Mouse (Mus musculus): Measurements from ENCODE around the gene Mcrs1. TPM values are rescaled to one million over a fixed set of nuclear protein-coding genes. Genes with fewer than 3 reads are reported as not detected.

Gene Mcrs1
- total and polyA plus RNA-seq, 3 experiments, result 29.8 to 83.4 (median 45.7) TPM

DNA sequence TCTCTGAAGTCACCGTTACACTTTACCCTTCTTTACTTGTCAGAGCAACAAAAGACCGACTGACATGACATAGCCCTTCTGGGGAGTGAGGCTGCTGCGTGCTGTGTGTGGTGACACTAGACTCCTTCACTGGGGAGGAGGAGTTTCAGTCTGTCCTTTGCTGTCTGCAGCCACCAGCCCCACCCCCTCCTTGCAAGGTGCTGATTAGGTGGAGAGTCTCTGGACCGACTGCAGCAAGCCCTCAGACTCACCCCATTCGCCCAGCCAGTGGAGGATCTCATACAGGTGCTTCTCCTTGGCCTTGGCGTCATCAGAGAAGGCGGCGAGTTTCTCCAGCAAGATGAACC lies 33.4 kb upstream of the Mcrs1 start:
- TF ChIP-seq POLR2AphosphoS5 (IDR thresholded peaks at IDR 0.05; ENCODE audit: insufficient replicate concordance, low read depth, low read length), result no peak
- no peak for TF ChIP-seq GATA2 (IDR thresholded peaks at IDR 0.05; ENCODE audit: borderline replicate concordance, low read depth, low read length)
- Histone ChIP-seq H3K36me3 (replicated peaks) (no peaks in the 10 kb centered on the region), H3K4me3 (ENCODE audit: low read depth, low read length) (no peak overlapping the region), H3K9me3 (replicated peaks) (no peaks in the 10 kb centered on the region), H3K27me3 (ENCODE audit: insufficient read depth, low read length) (peaks cover 21% of the 10 kb centered on the region), H3K4me1 (ENCODE audit: insufficient read depth, low read depth, low read length) (peaks cover 14% of the 10 kb centered on the region)
- no peak for ATAC-seq (ENCODE audit: extremely low read depth, insufficient number of reproducible peaks, low FRiP score, poor library complexity, severe bottlenecking)
- DNase-seq (ENCODE audit: low spot score), result no peak

GRCm38 (mm10) chr15:99284527-99285188 lies 32.9 kb upstream of the Mcrs1 start:
- H3K36me3 ChIP-seq (replicated peaks), result no peaks in the 10 kb centered on the region
- no peak for ATAC-seq (ENCODE audit: extremely low read depth, insufficient number of reproducible peaks, low FRiP score, poor library complexity, severe bottlenecking)
- TF ChIP-seq GATA2 (IDR thresholded peaks at IDR 0.05; ENCODE audit: borderline replicate concordance, low read depth, low read length) (no peak), TAL1 (conservative IDR thresholded peaks at IDR 0.05; ENCODE audit: low read depth, low read length) (no peak), CTCF (IDR thresholded peaks at IDR 0.05; ENCODE audit: low read depth, low read length) (no peak), POLR2AphosphoS5 (IDR thresholded peaks at IDR 0.05; ENCODE audit: insufficient replicate concordance, low read depth, low read length) (no peak), GATA1 (IDR thresholded peaks at IDR 0.05; ENCODE audit: borderline replicate concordance, low read length) (no peak)
- peaks cover 14% of the 10 kb centered on the region for H3K4me1 ChIP-seq (ENCODE audit: insufficient read depth, low read depth, low read length)
- H3K27me3 ChIP-seq (ENCODE audit: insufficient read depth, low read length), result peaks cover 22% of the 10 kb centered on the region
- H3K4me3 ChIP-seq (ENCODE audit: low read depth, low read length), result no peak overlapping the region
- no peaks in the 10 kb centered on the region for H3K9me3 ChIP-seq (replicated peaks)
- DNase-seq (ENCODE audit: low spot score), result no peak

- Histone ChIP-seq H3K9me3 (replicated peaks) (no peaks in the 10 kb centered on the region), H3K4me3 (ENCODE audit: low read depth, low read length) (no peak overlapping the region), H3K4me1 (ENCODE audit: insufficient read depth, low read depth, low read length) (peaks cover 14% of the 10 kb centered on the region), H3K27me3 (ENCODE audit: insufficient read depth, low read length) (peaks cover 28% of the 10 kb centered on the region), H3K36me3 (replicated peaks) (no peaks in the 10 kb centered on the region)
- TF ChIP-seq GATA1 (IDR thresholded peaks at IDR 0.05; ENCODE audit: borderline replicate concordance, low read length) (no peak), CTCF (IDR thresholded peaks at IDR 0.05; ENCODE audit: low read depth, low read length) (0 out of 2 replicates have a peak, but pooled peaks have one; percentile 23), TAL1 (conservative IDR thresholded peaks at IDR 0.05; ENCODE audit: low read depth, low read length) (no peak)
- no peak for ATAC-seq (ENCODE audit: extremely low read depth, insufficient number of reproducible peaks, low FRiP score, poor library complexity, severe bottlenecking)
- DNase-seq (ENCODE audit: low spot score), result no peak
Observed at GRCm38 (mm10) chr15:99283456-99283855, 31.7 kb upstream of the Mcrs1 start.

- H3K36me3 ChIP-seq (replicated peaks), result no peaks in the 10 kb centered on the region
- no peaks in the 10 kb centered on the region for H3K4me1 ChIP-seq (ENCODE audit: insufficient read depth, low read depth, low read length)
- TF ChIP-seq TAL1 (conservative IDR thresholded peaks at IDR 0.05; ENCODE audit: low read depth, low read length) (no peak), GATA1 (IDR thresholded peaks at IDR 0.05; ENCODE audit: borderline replicate concordance, low read length) (no peak), POLR2AphosphoS5 (IDR thresholded peaks at IDR 0.05; ENCODE audit: insufficient replicate concordance, low read depth, low read length) (no peak), CTCF (IDR thresholded peaks at IDR 0.05; ENCODE audit: low read depth, low read length) (no peak), GATA2 (IDR thresholded peaks at IDR 0.05; ENCODE audit: borderline replicate concordance, low read depth, low read length) (no peak)
- DNase-seq (ENCODE audit: low spot score) (no peak), ATAC-seq (ENCODE audit: extremely low read depth, insufficient number of reproducible peaks, low FRiP score, poor library complexity, severe bottlenecking) (no peak)
- H3K9me3 ChIP-seq (replicated peaks), result no peaks in the 10 kb centered on the region
- peaks cover 18% of the 10 kb centered on the region for H3K27me3 ChIP-seq (ENCODE audit: insufficient read depth, low read length)
- no peak overlapping the region for H3K4me3 ChIP-seq (ENCODE audit: low read depth, low read length)
Observed at GRCm38 (mm10) chr15:99278271-99278670, 26.5 kb upstream of the Mcrs1 start.

DNA sequence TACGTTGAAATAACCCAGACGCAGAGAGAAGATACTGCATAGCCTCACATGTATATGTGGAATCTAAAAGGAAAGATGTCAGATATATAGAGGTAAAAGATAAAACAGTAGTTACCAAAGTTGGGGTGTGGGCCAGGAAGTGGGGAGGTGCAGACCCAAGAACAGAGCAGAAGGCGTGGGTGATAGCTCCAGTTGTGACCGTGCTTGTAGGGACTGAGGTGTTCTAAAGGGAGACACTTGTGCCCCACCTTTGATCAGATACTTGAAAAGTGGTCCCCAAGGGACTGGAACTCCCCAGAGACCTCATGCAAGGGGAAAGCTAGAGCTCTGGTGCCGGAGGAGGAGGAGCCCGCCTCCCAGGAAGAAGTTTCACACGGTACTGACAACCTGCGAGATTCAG lies 24.3 kb upstream of the Mcrs1 start:
- ATAC-seq (ENCODE audit: extremely low read depth, insufficient number of reproducible peaks, low FRiP score, poor library complexity, severe bottlenecking) (no peak), DNase-seq (ENCODE audit: low spot score) (no peak)
- Histone ChIP-seq H3K4me3 (ENCODE audit: low read depth, low read length) (no peak overlapping the region), H3K27me3 (ENCODE audit: insufficient read depth, low read length) (peaks cover 18% of the 10 kb centered on the region), H3K36me3 (replicated peaks) (no peaks in the 10 kb centered on the region), H3K9me3 (replicated peaks) (no peaks in the 10 kb centered on the region), H3K4me1 (ENCODE audit: insufficient read depth, low read depth, low read length) (no peaks in the 10 kb centered on the region)
- TF ChIP-seq TAL1 (conservative IDR thresholded peaks at IDR 0.05; ENCODE audit: low read depth, low read length) (no peak), CTCF (IDR thresholded peaks at IDR 0.05; ENCODE audit: low read depth, low read length) (no peak), POLR2AphosphoS5 (IDR thresholded peaks at IDR 0.05; ENCODE audit: insufficient replicate concordance, low read depth, low read length) (no peak), GATA2 (IDR thresholded peaks at IDR 0.05; ENCODE audit: borderline replicate concordance, low read depth, low read length) (no peak), GATA1 (IDR thresholded peaks at IDR 0.05; ENCODE audit: borderline replicate concordance, low read length) (no peak)

DNA sequence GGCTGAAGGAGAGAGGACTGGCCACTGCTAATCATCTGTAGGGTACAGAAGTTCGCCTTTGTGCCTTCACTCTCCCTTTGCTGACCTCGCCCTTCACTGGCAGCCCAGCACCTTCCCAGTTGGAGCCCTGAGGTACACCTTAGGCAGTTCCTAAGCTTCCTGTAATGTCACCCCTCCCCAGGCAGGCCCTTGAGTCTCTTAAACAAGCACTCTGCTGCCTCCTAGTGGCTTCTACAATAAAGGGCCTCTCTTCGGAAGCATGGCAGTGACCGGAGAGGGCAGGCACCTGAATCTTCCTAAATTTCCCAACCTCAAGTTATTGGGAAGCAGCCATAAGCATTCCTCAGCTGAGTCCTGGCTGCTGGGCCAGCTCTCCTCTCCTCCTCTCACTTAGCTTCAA lies 13.9 kb upstream of the Mcrs1 start:
- TF ChIP-seq POLR2AphosphoS5 (IDR thresholded peaks at IDR 0.05; ENCODE audit: insufficient replicate concordance, low read depth, low read length) (no peak), CTCF (IDR thresholded peaks at IDR 0.05; ENCODE audit: low read depth, low read length) (peak; percentile 48)
- no peaks in the 10 kb centered on the region for H3K9me3 ChIP-seq (replicated peaks)
- H3K27me3 ChIP-seq (ENCODE audit: insufficient read depth, low read length), result peaks cover 7% of the 10 kb centered on the region; the same call in 1 of the 2 replicates
- peaks cover 8% of the 10 kb centered on the region for H3K4me1 ChIP-seq (ENCODE audit: insufficient read depth, low read depth, low read length)
- DNase-seq (ENCODE audit: low spot score) (peak; percentile 47), ATAC-seq (ENCODE audit: extremely low read depth, insufficient number of reproducible peaks, low FRiP score, poor library complexity, severe bottlenecking) (0 out of 2 replicates have a peak, but pooled peaks have one; percentile 22)
- H3K36me3 ChIP-seq (replicated peaks), result no peaks in the 10 kb centered on the region
- H3K4me3 ChIP-seq (ENCODE audit: low read depth, low read length), result no peak overlapping the region

DNA sequence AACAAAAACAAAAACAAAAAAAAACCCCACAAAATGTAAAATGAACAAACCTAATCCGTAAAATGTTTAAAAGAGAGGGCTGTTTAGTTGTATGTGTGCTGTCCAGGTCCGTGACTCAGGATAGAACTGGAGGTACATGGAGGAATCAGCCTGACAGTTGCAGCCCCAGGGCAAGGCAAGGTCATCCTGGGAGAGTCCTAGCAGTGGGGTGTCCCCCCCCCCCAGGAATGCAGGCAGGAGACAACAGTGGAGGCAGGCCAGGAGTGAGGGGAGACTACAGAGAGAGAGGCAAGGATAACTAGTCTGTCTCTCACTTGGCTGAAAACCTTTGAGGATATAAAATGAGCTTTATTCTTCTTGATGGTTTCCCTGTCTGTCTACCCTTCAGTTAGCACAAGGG lies 12.6 kb upstream of the Mcrs1 start:
- ATAC-seq (ENCODE audit: extremely low read depth, insufficient number of reproducible peaks, low FRiP score, poor library complexity, severe bottlenecking), result no peak
- no peaks in the 10 kb centered on the region for H3K36me3 ChIP-seq (replicated peaks)
- DNase-seq (ENCODE audit: low spot score), result no peak
- H3K4me3 ChIP-seq (ENCODE audit: low read depth, low read length), result no peak overlapping the region
- peaks cover 3% of the 10 kb centered on the region; the same call in 1 of the 2 replicates for H3K27me3 ChIP-seq (ENCODE audit: insufficient read depth, low read length)
- no peaks in the 10 kb centered on the region for H3K9me3 ChIP-seq (replicated peaks)
- TF ChIP-seq TAL1 (conservative IDR thresholded peaks at IDR 0.05; ENCODE audit: low read depth, low read length) (no peak), CTCF (IDR thresholded peaks at IDR 0.05; ENCODE audit: low read depth, low read length) (no peak), GATA1 (IDR thresholded peaks at IDR 0.05; ENCODE audit: borderline replicate concordance, low read length) (no peak), POLR2AphosphoS5 (IDR thresholded peaks at IDR 0.05; ENCODE audit: insufficient replicate concordance, low read depth, low read length) (no peak), GATA2 (IDR thresholded peaks at IDR 0.05; ENCODE audit: borderline replicate concordance, low read depth, low read length) (no peak)
- peaks cover 19% of the 10 kb centered on the region for H3K4me1 ChIP-seq (ENCODE audit: insufficient read depth, low read depth, low read length)

All from G1E (cell line).